Mouse (Mus musculus): ENCODE data around the gene Nfkb1.
A peak's percentile ranks its signal among the peaks of the same experiment; 100 is the strongest.

Nfkb1 gene

GRCm38 (mm10) chr3:135582246-135582645 lies 109.1 kb downstream of the Nfkb1 start:
- no peak for DNase-seq

DNA sequence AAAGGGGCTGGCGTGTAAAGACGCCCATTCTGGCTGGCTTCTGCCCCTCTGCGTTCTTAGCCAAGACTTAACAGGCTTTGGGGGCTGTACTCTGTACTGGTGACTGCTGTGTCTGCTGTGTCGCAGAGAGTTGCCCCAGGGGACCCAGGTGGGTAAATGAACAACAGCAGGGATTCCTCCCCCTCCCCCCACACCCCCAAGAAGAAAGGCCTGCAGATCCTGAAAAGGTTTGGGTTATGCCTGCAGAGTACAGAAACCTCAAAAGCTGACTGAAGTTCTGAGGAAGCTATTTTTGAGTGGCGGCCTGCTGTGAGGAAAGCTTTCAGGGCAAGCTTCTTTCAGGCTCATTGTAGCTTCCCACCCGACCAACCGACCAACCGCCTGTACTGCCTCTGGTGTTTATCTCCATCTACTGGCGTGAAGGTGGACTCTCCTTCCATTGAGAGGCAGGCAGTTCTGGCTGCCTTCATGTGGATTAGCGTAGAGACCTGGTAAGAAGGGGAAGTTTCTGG lies 109.7 kb downstream of the Nfkb1 start:
- peak in 1 of 2 experiments; percentile 47 for DNase-seq

- peak in 1 of 2 experiments; percentile 31 for DNase-seq
Observed at GRCm38 (mm10) chr3:135580439-135581275, 110.7 kb downstream of the Nfkb1 start.

DNA sequence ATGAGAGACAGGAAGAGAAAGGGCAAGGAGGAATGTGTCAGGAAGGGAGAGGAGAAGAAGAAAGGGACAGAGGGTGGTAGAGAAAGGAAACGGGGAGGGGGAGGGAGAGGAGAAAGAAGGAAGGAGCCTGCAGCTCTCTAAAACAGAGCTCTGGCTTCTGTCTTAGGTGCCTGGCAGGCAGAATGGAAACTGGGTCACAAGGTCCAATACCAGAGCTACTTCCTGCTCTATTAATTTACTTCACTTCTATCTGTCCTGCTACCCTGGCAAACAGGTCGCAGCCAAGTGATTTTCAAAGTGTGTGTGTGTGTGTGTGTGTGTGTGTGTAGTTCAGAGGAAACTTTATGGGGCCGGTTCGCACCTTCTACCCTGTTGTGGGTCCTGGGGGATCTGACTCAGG lies 112.2 kb downstream of the Nfkb1 start:
- no peak for DNase-seq

GRCm38 (mm10) chr3:135578588-135579140 lies 112.7 kb downstream of the Nfkb1 start:
- DNase-seq: no peak

- no peak for DNase-seq
Observed at GRCm38 (mm10) chr3:135575126-135575525, 116.2 kb downstream of the Nfkb1 start.

GRCm38 (mm10) chr3:135573051-135573450 lies 118.3 kb downstream of the Nfkb1 start:
- no peak for DNase-seq

GRCm38 (mm10) chr3:135571540-135571939 lies 119.8 kb downstream of the Nfkb1 start:
- no peak for DNase-seq

DNA sequence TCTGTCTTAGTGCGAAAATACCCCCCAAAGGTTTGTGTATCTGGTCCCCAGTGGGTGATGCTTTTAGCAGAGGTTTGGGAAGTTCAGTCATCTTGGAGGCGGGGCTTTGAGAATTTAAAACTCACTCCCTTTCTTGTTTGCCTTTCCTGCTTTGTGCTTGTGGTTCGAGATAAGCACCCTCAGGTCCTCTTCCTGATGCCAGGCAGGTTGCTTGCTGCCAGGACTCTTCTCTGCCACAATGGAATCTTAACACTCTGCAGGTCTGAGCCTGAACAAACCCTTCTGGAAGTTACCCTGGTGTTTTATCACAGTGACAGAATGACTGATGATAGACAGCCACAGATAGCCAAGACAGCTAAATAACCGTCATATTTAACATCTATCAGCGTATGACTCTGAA lies 122.7 kb downstream of the Nfkb1 start:
- DNase-seq: no peak

DNA sequence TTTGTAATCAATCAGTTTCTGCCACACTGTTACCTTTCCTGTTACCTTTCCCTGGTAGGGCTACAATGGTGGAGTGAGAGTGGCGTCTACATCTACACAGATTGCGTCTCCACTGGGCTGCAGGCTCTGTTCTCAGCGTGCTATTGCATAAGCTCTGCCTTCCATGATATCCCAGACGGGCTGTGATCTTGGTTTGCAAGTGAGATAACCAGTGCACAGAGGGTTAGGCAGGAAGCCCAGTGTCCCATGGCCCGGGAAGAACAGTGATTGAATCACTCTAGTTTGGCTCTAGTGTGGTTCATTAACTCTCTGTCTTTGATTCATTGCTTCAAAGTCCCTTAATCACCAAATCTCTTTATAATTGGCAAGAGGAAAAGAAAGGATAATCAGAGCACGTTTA lies 123.5 kb downstream of the Nfkb1 start:
- no peak for DNase-seq

- no peak for DNase-seq
Observed at GRCm38 (mm10) chr3:135565306-135565705, 126.0 kb downstream of the Nfkb1 start.

- no peak for DNase-seq
Observed at GRCm38 (mm10) chr3:135564706-135565105, 126.6 kb downstream of the Nfkb1 start.

GRCm38 (mm10) chr3:135563163-135563689 lies 128.1 kb downstream of the Nfkb1 start:
- no peak for DNase-seq

GRCm38 (mm10) chr3:135562036-135562435 lies 129.3 kb downstream of the Nfkb1 start:
- no peak for DNase-seq

DNA sequence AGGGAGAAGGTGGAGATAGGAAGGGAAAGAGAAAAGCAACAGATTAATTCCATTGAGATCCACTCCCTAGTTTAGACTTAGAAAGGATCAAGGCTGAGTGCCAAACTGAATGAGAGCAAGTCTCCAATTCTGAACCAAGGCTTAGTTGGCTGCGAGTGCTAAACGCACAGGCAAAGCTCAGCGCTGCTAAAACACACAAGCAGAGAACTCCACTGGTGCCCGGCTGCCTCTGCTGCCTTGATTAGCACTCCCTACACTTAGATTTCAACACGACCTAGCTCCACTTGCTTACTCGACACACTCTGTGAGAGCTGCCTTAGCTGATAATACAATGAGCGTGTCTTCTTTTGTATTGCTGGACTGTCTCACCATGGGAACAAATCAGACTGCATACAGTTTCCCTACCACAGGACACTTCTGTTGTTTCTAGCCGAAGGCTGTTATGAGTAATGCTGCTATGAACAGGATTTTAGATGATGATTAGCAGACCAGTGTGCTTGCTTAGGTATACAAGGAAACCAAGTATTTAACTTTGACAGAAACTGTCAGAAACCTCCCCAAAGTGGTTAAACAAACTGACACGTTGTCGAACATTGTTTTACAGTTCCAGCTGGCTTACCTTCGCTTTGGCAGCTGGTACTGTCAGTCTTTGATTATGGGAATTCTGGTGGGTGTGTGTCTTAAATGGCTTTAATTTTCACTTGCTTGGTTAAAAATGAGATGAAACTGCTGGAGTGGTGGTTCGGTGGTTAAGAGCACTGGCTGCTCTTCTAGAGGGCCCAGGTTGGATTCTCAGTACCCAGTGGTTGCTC lies 134.3 kb downstream of the Nfkb1 start:
- DNase-seq: no peak

GRCm38 (mm10) chr3:135556052-135556587 lies 135.2 kb downstream of the Nfkb1 start:
- no peak for DNase-seq

DNA sequence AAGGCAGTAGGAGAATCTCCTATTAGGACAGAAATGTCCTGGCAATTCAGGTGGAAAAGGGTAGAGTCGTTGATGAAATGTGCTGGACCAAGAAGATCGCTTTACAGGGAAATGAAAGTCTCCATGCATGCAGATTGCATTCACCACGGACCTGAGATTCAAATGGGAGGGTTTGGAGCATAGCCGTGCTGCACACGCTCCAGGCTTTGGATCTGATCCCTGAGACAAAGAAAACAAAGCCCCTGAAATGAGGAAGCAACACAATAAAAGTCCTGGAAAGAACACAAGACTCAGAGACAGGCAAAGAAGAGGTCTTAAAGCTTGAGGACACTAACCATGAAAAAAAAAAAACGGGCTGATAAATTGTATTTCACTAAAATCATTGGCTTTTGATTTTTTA lies 136.2 kb downstream of the Nfkb1 start:
- no peak for DNase-seq

- no peak for DNase-seq
Observed at GRCm38 (mm10) chr3:135552874-135553273, 138.5 kb downstream of the Nfkb1 start.

DNA sequence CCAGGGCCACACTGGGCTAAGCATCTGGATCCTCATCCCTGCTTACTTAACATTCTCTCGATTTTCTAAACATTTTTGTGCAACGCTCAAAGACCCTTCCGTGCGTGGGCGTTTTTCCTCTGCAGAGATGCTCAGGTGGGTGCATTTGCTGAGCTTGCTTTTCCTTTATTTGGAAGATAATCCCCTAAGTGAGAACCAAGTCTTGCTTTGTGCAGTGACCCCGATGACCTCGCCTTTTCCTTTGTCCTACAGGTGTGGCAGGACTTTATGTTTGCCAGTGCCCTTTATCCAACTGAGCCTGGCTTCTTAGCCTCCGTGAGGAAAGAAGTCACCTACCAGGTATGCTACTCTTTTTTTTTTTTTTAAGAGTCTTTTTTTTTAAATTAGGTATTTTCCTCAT lies 144.0 kb downstream of the Nfkb1 start:
- no peak for DNase-seq

DNA sequence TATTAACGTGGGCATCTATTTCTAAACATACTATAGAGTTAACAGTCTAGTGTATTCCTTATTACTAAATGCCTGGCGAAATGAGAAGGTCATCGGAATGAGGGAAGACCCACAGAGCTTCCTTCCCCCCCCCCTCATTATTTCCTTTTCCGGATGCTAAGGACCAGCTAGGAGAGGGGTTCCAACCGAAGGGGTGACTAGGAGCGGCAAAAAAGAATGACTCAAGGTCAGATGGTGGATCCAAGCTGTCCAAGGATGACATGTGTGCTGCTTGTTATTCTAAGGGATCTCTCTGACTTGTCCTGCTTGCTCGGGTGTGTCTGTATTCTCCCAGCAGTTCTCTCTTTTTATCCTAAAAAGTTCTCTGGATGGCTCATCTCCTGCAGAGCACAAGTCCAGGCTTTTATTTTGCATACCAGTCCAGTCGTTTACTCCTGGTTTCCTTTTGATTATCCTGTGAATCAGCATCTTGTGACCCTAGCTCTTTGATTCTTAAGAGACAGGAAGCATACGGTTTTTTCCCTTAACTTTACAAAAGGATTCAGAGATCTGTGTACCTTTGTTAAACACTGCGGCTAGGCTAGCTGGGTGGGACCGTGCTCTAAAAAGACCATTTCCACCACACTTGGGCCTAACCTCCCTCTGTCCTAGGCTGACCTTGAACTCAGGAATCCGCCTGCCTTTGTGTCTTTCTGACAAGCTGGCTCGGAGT lies 145.0 kb downstream of the Nfkb1 start:
- DNase-seq: no peak
